Mouse (Mus musculus): ENCODE measurements around the gene Fjx1. TPM values are rescaled to one million over a fixed set of nuclear protein-coding genes. Genes with fewer than 3 reads are reported as not detected.

Fjx1 gene
- 3.5 and 5.3 TPM in 2 replicates for polyA plus RNA-seq (2015; fragmentation: Nextera tagmentation; extraction: Ambion mirVana)

GRCm38 (mm10) chr2:102451671-102452549 is at the start of gene Fjx1:
Gene Fjx1 (minus strand): TSS chr2:102452499.

DNA sequence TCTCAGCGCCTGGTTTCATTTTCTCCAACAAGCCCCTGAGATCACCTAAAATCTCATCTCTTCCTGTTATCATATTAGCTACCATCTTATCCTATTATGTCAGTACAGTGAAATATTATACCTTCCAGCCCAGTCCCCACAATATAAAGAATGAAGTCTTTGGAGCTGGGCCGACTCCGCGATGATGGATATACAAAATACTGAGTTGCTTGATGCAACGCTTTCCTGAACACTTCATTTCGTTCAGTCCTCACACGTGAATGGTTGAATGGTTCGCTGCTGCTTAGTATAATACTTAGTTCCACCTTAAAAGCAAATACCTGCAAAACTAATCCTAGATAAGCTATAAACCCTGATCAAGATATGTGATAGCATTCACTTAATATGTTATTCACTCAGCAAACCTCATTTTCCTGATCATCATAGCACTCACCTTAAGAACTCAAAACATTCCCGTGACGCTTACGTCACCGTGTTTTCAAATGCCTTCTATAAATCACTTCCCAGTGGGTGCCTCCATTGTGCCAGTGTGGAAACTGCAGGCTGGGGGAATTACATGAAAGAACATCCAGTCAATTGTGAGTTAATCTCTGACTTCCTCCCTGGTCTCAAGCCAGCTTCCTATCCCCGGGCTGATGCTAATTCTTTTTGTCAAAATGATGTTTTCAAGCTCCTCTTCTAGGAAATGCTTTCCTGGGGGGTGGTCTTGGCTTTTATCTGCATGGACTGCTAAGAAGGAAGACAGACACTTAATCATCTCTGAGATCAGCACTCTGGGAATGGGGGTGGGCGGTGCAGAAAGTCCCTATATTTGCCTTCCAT is 44.7 kb downstream of the Fjx1 start, which contains the start of gene Trim44:
Trim44 (minus strand) TSS at position 466 of the 822 bp plus-strand sequence.

Other genes starting within 250 kb of the Fjx1 start
- 13.4 and 16.8 TPM in 2 replicates for gene Trim44, start 44.7 kb downstream of the Fjx1 start, polyA plus RNA-seq (2015; fragmentation: Nextera tagmentation; extraction: Ambion mirVana)
- 39.9 and 46.1 TPM in 2 replicates for gene Pamr1, start 97.5 kb upstream of the Fjx1 start, polyA plus RNA-seq (2015; fragmentation: Nextera tagmentation; extraction: Ambion mirVana)
- 0.22 and 0.31 TPM in 2 replicates for gene Slc1a2, start 206.2 kb upstream of the Fjx1 start, polyA plus RNA-seq (2015; fragmentation: Nextera tagmentation; extraction: Ambion mirVana)